Mouse (Mus musculus) adipose tissue, adult 10 weeks (tissue): ENCODE measurements around the gene Adgrb3. TPM values are rescaled to one million over a fixed set of nuclear protein-coding genes. Genes with fewer than 3 reads are reported as not detected.

Experiments
- polyA plus RNA-seq: library from polyadenylated mRNA; stranded (reverse); fragments of 350-450 nt; fragmentation: Illumina TruSeq; extraction: RNeasy Lipid Tissue Mini Kit (QIAGEN cat#74804); gene quantifications from one replicate; pipeline ENCODE4 v1.2.3, GENCODE M21; 2014; ENCODE audit warnings: low read depth, low replicate concordance

Adgrb3 gene
- polyA plus RNA-seq, result not detected

GRCm38 (mm10) chr1:25828971-25829920 is at the start of gene Adgrb3:
TSS of gene Adgrb3 (minus strand) at chr1:25829707.

